Comparison of ENCODE assay signal across 8 mouse cellular contexts in genomic region chr7:45182199-45182601, GRCm38 (mm10). TPM values are rescaled to one million over a fixed set of nuclear protein-coding genes. Genes with fewer than 3 reads are reported as not detected.
DNase-seq lines count a peak whose midpoint lies in the region; ATAC-seq and TF ChIP-seq lines count a peak whose summit lies in the region.

No protein-coding gene starts in this region.

- intact Hi-C loops in heart, postnatal 36 days (cut with DNase I): no loop called here

- 0 out of 2 replicates have a peak, but pooled peaks cover 6% of the 10 kb centered on the region for H3K4me1 ChIP-seq in cerebellum, adult 2 months (ENCODE audit: control insufficient read depth, insufficient read depth, low read length)
- H3K4me1 ChIP-seq in forebrain, embryonic 16.5 days (replicated peaks; ENCODE audit: control insufficient read depth, insufficient read depth, low read length): peaks cover 13% of the 10 kb centered on the region
- no peaks in the 10 kb centered on the region for H3K4me1 ChIP-seq in lung, embryonic 14.5 days (ENCODE audit: insufficient read depth)
- H3K4me1 ChIP-seq in olfactory bulb, adult 2 months (ENCODE audit: control insufficient read depth, insufficient read depth, low read length): peaks cover 16% of the 10 kb centered on the region
- H3K4me1 ChIP-seq in thymus, adult 2 months (replicated peaks; ENCODE audit: control insufficient read depth, insufficient read depth, low read length): peaks cover 6% of the 10 kb centered on the region; the same call in 1 of the 2 replicates

- H3K9ac ChIP-seq in forebrain, embryonic 16.5 days (replicated peaks; ENCODE audit: low read depth, low read length): peak overlapping the region; percentile 20; the same call in 1 of the 2 replicates
- peak overlapping the region; percentile 28 for H3K9ac ChIP-seq in lung, embryonic 14.5 days

- H3K9me3 ChIP-seq in forebrain, embryonic 16.5 days (ENCODE audit: control insufficient read depth, low read length): no peaks in the 10 kb centered on the region
- no peaks in the 10 kb centered on the region for H3K9me3 ChIP-seq in lung, embryonic 14.5 days (ENCODE audit: low read depth, low read length)

- peak overlapping the region; percentile 50 for H3K4me3 ChIP-seq in cerebellum, adult 2 months (replicated peaks; ENCODE audit: insufficient read depth, low read depth, low read length)
- peak overlapping the region; percentile 43 for H3K4me3 ChIP-seq in forebrain, embryonic 16.5 days (replicated peaks; ENCODE audit: low read length)
- peak overlapping the region; percentile 50 for H3K4me3 ChIP-seq in layer of hippocampus, adult 2 months
- peak overlapping the region; percentile 30 for H3K4me3 ChIP-seq in lung, embryonic 14.5 days (ENCODE audit: low read depth, low read length)
- H3K4me3 ChIP-seq in olfactory bulb, adult 2 months (ENCODE audit: insufficient read depth, low read depth, low read length): peak overlapping the region; percentile 34
- H3K4me3 ChIP-seq in thymus, adult 2 months (ENCODE audit: control insufficient read depth, insufficient read depth, low read length): peak overlapping the region; percentile 20; the same call in 1 of the 2 replicates

- peak overlapping the region; percentile 21; the same call in 1 of the 2 replicates for H3K27ac ChIP-seq in cerebellum, adult 2 months (ENCODE audit: insufficient read depth, low read length)
- H3K27ac ChIP-seq in forebrain, embryonic 16.5 days (ENCODE audit: low read length): no peak overlapping the region
- H3K27ac ChIP-seq in layer of hippocampus, adult 2 months: peak overlapping the region; percentile 58
- no peak overlapping the region for H3K27ac ChIP-seq in lung, embryonic 14.5 days (ENCODE audit: low read depth)
- H3K27ac ChIP-seq in olfactory bulb, adult 2 months (ENCODE audit: insufficient read depth, low read depth, low read length): no peak overlapping the region
- no peak overlapping the region for H3K27ac ChIP-seq in thymus, adult 2 months (ENCODE audit: control insufficient read depth, insufficient read depth, low read length)

- TF ChIP-seq POLR2A in cerebellum, adult 2 months (IDR thresholded peaks at IDR 0.05; ENCODE audit: borderline replicate concordance, insufficient read depth, low read length): peak; percentile 73; the same call in 1 of the 2 replicates
- TF ChIP-seq POLR2A in olfactory bulb, adult 2 months (IDR thresholded peaks at IDR 0.05; ENCODE audit: insufficient read depth, low read depth, low read length): no peak
- TF ChIP-seq POLR2A in thymus, adult 2 months (IDR thresholded peaks at IDR 0.05; ENCODE audit: control insufficient read depth, extremely low read depth, insufficient read depth, low read length, poor library complexity): peak; percentile 47; the same call in 1 of the 2 replicates

- H3K4me2 ChIP-seq in forebrain, embryonic 16.5 days (ENCODE audit: low read length): peak overlapping the region; percentile 61
- H3K4me2 ChIP-seq in lung, embryonic 14.5 days: peak overlapping the region; percentile 61

- TF ChIP-seq CTCF in cerebellum, adult 2 months (IDR thresholded peaks at IDR 0.05; ENCODE audit: borderline replicate concordance, insufficient read depth, low read depth, low read length): no peak
- no peak for TF ChIP-seq CTCF in layer of hippocampus, adult 2 months (conservative IDR thresholded peaks at IDR 0.05)
- no peak for TF ChIP-seq CTCF in lung, embryonic 14.5 days (IDR thresholded peaks at IDR 0.05; ENCODE audit: low read depth)
- TF ChIP-seq CTCF in olfactory bulb, adult 2 months (IDR thresholded peaks at IDR 0.05; ENCODE audit: insufficient read depth, low read depth, low read length): no peak
- peak; percentile 41; the same call in 1 of the 2 replicates for TF ChIP-seq CTCF in thymus, adult 2 months (IDR thresholded peaks at IDR 0.05; ENCODE audit: borderline replicate concordance, control insufficient read depth, extremely low read depth, insufficient read depth, low read length, poor library complexity)

- no peaks in the 10 kb centered on the region for H3K27me3 ChIP-seq in cerebellum, adult 2 months (ENCODE audit: control insufficient read depth, insufficient read depth, low read length)
- peaks cover 76% of the 10 kb centered on the region for H3K27me3 ChIP-seq in forebrain, embryonic 16.5 days (replicated peaks; ENCODE audit: control insufficient read depth, insufficient read depth, low read length)
- H3K27me3 ChIP-seq in lung, embryonic 14.5 days (ENCODE audit: insufficient read depth, low read length): peaks cover 98% of the 10 kb centered on the region
- H3K27me3 ChIP-seq in thymus, adult 2 months (ENCODE audit: control insufficient read depth, insufficient read depth, low read length): peaks cover 15% of the 10 kb centered on the region

- WGBS in cerebellum, adult 2 months: under 1% methylated on average over 34 of the region's 34 CpGs
- under 1% methylated on average over 34 of the region's 34 CpGs for WGBS in forebrain, embryonic 16.5 days
- WGBS in lung, embryonic 14.5 days: under 1% methylated on average over 34 of the region's 34 CpGs
- WGBS in olfactory bulb, adult 2 months: under 1% methylated on average over 34 of the region's 34 CpGs
- WGBS in thymus, adult 2 months: 1% methylated on average over 34 of the region's 34 CpGs

- peak; percentile 88 for DNase-seq in MEL-GATA-1-ER (ENCODE audit: extremely low read depth, low read depth)
- DNase-seq in cerebellum, adult 2 months: peak; percentile 88 to 93
- peak; percentile 82 to 84 for DNase-seq in heart, postnatal 36 days
- peak; percentile 84 to 90 for DNase-seq in layer of hippocampus, adult 2 months (ENCODE audit: low spot score in 2 of 2)
- peak; percentile 96 for DNase-seq in lung, embryonic 14.5 days
- DNase-seq in thymus, adult 2 months: peak; percentile 86

- no peaks in the 10 kb centered on the region for H3K36me3 ChIP-seq in forebrain, embryonic 16.5 days (ENCODE audit: control insufficient read depth, insufficient read depth)
- H3K36me3 ChIP-seq in lung, embryonic 14.5 days (ENCODE audit: insufficient read depth): no peaks in the 10 kb centered on the region
- H3K36me3 ChIP-seq in thymus, adult 2 months (ENCODE audit: control insufficient read depth, insufficient read depth, low read length): no peaks in the 10 kb centered on the region

- ATAC-seq in forebrain, embryonic 16.5 days: peak; percentile 96
- ATAC-seq in lung, embryonic 14.5 days (ENCODE audit: insufficient read depth): peak; percentile 95

RNA-seq across cellular contexts. Expression of gene Pth2, which starts 1.4 kb away (rescaled TPM):
- polyA plus RNA-seq in cerebellum, adult 2 months (2012; rRNA removed): not detected in 2 replicates
- polyA plus RNA-seq in forebrain, embryonic 16.5 days (2015; fragmentation: Nextera tagmentation; extraction: Ambion mirVana): 0.63 TPM in 1 of 2 replicates, not detected in the other
- total RNA-seq in heart, postnatal 36 days (2021): not detected
- total RNA-seq in layer of hippocampus, adult 2 months (2021): not detected
- polyA plus RNA-seq in lung, embryonic 14.5 days (2014; fragmentation: Nextera tagmentation; extraction: Ambion mirVana): not detected in 2 replicates
- not detected in 2 replicates for polyA plus RNA-seq in olfactory bulb, adult 2 months (2012; ENCODE audit: insufficient read depth, insufficient read length, low replicate concordance, missing spikeins)
- not detected in 2 replicates for polyA plus RNA-seq in thymus, adult 2 months (2012; rRNA removed)

RNA-seq across cellular contexts. Expression of gene Gfy, which starts 2.8 kb away (rescaled TPM):
- polyA plus RNA-seq in cerebellum, adult 2 months (2012; rRNA removed): 0.54 and 0.57 TPM in 2 replicates
- 0.51 TPM in 1 of 2 replicates, not detected in the other for polyA plus RNA-seq in forebrain, embryonic 16.5 days (2015; fragmentation: Nextera tagmentation; extraction: Ambion mirVana)
- total RNA-seq in heart, postnatal 36 days (2021): not detected
- total RNA-seq in layer of hippocampus, adult 2 months (2021): under 1 TPM in 1 of 2 experiments, not detected in 1; 0.20 TPM
- polyA plus RNA-seq in lung, embryonic 14.5 days (2014; fragmentation: Nextera tagmentation; extraction: Ambion mirVana): not detected in 2 replicates
- polyA plus RNA-seq in olfactory bulb, adult 2 months (2012; ENCODE audit: insufficient read depth, insufficient read length, low replicate concordance, missing spikeins): not detected in 2 replicates
- polyA plus RNA-seq in thymus, adult 2 months (2012; rRNA removed): 0.09 and 0.11 TPM in 2 replicates

RNA-seq across cellular contexts. Expression of gene Slc17a7, which starts 18.5 kb away (rescaled TPM):
- polyA plus RNA-seq in cerebellum, adult 2 months (2012; rRNA removed): 397 and 476 TPM in 2 replicates
- 20.1 and 22.8 TPM in 2 replicates for polyA plus RNA-seq in forebrain, embryonic 16.5 days (2015; fragmentation: Nextera tagmentation; extraction: Ambion mirVana)
- 10 to 100 TPM; 19.7 to 21.0 TPM for total RNA-seq in heart, postnatal 36 days (2021)
- 1,000 to 10,000 TPM; 1,342 to 1,423 TPM for total RNA-seq in layer of hippocampus, adult 2 months (2021)
- 0.09 and 0.97 TPM in 2 replicates for polyA plus RNA-seq in lung, embryonic 14.5 days (2014; fragmentation: Nextera tagmentation; extraction: Ambion mirVana)
- polyA plus RNA-seq in olfactory bulb, adult 2 months (2012; ENCODE audit: insufficient read depth, insufficient read length, low replicate concordance, missing spikeins): not detected in 2 replicates
- polyA plus RNA-seq in thymus, adult 2 months (2012; rRNA removed): 1.2 and 2.0 TPM in 2 replicates

RNA-seq across cellular contexts. Expression of gene Ccdc155, which starts 22.5 kb away (rescaled TPM):
- polyA plus RNA-seq in cerebellum, adult 2 months (2012; rRNA removed): 1.9 and 2.4 TPM in 2 replicates
- polyA plus RNA-seq in forebrain, embryonic 16.5 days (2015; fragmentation: Nextera tagmentation; extraction: Ambion mirVana): 0.58 and 0.95 TPM in 2 replicates
- not detected for total RNA-seq in heart, postnatal 36 days (2021)
- total RNA-seq in layer of hippocampus, adult 2 months (2021): 1 to 10 TPM; 3.5 to 3.9 TPM
- 0.19 and 0.38 TPM in 2 replicates for polyA plus RNA-seq in lung, embryonic 14.5 days (2014; fragmentation: Nextera tagmentation; extraction: Ambion mirVana)
- polyA plus RNA-seq in olfactory bulb, adult 2 months (2012; ENCODE audit: insufficient read depth, insufficient read length, low replicate concordance, missing spikeins): not detected in 2 replicates
- 0.32 and 0.37 TPM in 2 replicates for polyA plus RNA-seq in thymus, adult 2 months (2012; rRNA removed)

RNA-seq across cellular contexts. Expression of gene Aldh16a1, which starts 27.8 kb away (rescaled TPM):
- 17.2 and 18.0 TPM in 2 replicates for polyA plus RNA-seq in cerebellum, adult 2 months (2012; rRNA removed)
- polyA plus RNA-seq in forebrain, embryonic 16.5 days (2015; fragmentation: Nextera tagmentation; extraction: Ambion mirVana): 19.3 and 20.9 TPM in 2 replicates
- total RNA-seq in heart, postnatal 36 days (2021): 10 to 100 TPM; 20.6 to 22.8 TPM
- 10 to 100 TPM; 13.2 to 13.3 TPM for total RNA-seq in layer of hippocampus, adult 2 months (2021)
- polyA plus RNA-seq in lung, embryonic 14.5 days (2014; fragmentation: Nextera tagmentation; extraction: Ambion mirVana): 52.1 and 52.9 TPM in 2 replicates
- not detected in 2 replicates for polyA plus RNA-seq in olfactory bulb, adult 2 months (2012; ENCODE audit: insufficient read depth, insufficient read length, low replicate concordance, missing spikeins)
- polyA plus RNA-seq in thymus, adult 2 months (2012; rRNA removed): 97.2 and 101 TPM in 2 replicates

Comparison
In these comparisons a context has a peak if more than half of its experiments do, and no peak if none do; other contexts are left out.
1. H3K27ac ChIP-seq: peak in cerebellum, adult 2 months (single experiment) and layer of hippocampus, adult 2 months (single experiment); none in forebrain, embryonic 16.5 days (single experiment), lung, embryonic 14.5 days (single experiment), olfactory bulb, adult 2 months (single experiment) and thymus, adult 2 months (single experiment).
2. Peak in every context shown above with its lines, with median percentiles within 50 percentile points of each other: DNase-seq and H3K4me3 ChIP-seq.